Mouse (Mus musculus): ENCODE measurements around the gene Maip1.

DNA sequence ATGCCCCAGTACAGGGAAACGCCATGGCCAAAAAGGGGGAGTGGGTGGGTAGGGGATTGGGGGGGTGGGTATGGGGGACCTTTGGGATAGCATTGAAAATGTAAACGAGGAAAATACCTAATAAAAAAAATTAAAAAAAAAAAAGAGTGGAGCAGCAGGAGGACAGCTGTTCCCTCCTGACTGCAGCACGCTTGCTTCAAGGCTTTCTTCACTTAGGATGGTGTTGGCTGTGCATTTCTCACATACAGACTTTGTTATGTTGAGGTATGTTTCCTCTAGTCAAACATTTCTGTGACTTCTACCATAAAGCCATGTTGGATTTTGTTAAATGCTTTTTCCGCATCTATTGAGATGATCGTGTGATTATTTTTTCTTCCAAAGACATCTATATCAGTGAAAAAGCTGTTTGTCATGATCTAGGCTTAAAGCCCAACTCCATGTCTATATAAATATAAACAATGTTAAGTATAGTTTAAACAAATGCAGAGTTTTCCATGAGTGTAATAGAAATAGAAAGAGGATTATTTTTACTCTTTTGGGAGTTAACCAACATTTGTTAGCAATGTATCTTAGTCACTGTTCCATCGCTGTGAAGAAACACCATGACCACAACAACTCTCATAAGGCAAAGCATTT is 54.3 kb downstream of the Maip1 start:
- TF ChIP-seq CTCF (IDR thresholded peaks at IDR 0.05; ENCODE audit: low read depth, low read length) (no peak), POLR2AphosphoS5 (IDR thresholded peaks at IDR 0.05; ENCODE audit: insufficient replicate concordance, low read depth, low read length) (no peak), TAL1 (conservative IDR thresholded peaks at IDR 0.05; ENCODE audit: low read depth, low read length) (no peak), GATA1 (IDR thresholded peaks at IDR 0.05; ENCODE audit: borderline replicate concordance, low read length) (no peak), GATA2 (IDR thresholded peaks at IDR 0.05; ENCODE audit: borderline replicate concordance, low read depth, low read length) (no peak)

Measured in G1E (cell line).